Mouse (Mus musculus) G1E (cell line): ENCODE data around the gene Trmt2b.

Source experiments
- CTCF ChIP-seq: IDR thresholded peaks from 2 replicates; pipeline ENCODE4 v1.5.1; 2012; ENCODE audit warnings: low read depth, low read length, inconsistent platforms, mixed read lengths
- GATA1 ChIP-seq: IDR thresholded peaks from 2 replicates; pipeline ENCODE4 v1.6.1; 2012; ENCODE audit warnings: borderline replicate concordance, low read length, inconsistent platforms, mixed read lengths

DNA sequence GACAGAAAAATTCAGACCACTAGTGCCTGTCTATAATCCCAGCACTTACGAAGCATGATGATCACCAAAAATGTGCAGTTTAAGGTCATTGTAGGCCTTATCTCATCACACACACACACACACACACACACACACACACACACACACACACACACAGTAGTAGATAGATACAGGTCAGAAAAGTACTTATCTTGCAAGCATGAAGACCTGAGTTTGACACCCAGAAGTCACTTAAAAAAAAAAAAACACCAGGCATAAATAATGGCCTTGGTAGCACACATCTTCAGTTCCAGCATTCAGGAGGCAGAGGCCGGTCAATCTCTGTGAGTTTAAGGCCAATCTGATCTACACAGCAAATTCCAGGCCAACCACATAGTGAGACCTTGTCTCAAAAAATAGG lies 10.5 kb upstream of the Trmt2b start:
- TF ChIP-seq CTCF = no peak
- no peak for TF ChIP-seq GATA1
